Mouse (Mus musculus): ENCODE results near the gene Gstp2.
"Not testable (repeated sequence)": the region's sequence is repeated elsewhere in the genome, so short reads cannot be mapped to it uniquely, and the experiment has no call there.

- TF ChIP-seq CTCF, EP300 (IDR thresholded peaks at IDR 0.05; ENCODE audit: low read depth): not testable (repeated sequence)
Observed at GRCm38 (mm10) chr19:4037154-4037787, 8.6 kb downstream of the Gstp2 start.
